Mouse (Mus musculus) ES-Bruce4 (cell line): ENCODE data around the gene Hnf1b. TPM values are rescaled to one million over a fixed set of nuclear protein-coding genes. Genes with fewer than 3 reads are reported as not detected.

Experiments used
- H3K27ac ChIP-seq: 2 replicates; pipeline ENCODE4 v1.5.1; 2012; ENCODE audit warnings: low read length, inconsistent platforms; ENCODE audit not compliant: insufficient read depth
- H3K27me3 ChIP-seq: 2 replicates; pipeline ENCODE4 v1.6.1; 2012; ENCODE audit warnings: mild to moderate bottlenecking, low read length, inconsistent platforms; ENCODE audit not compliant: control insufficient read depth, poor library complexity, insufficient read depth, severe bottlenecking
- H3K36me3 ChIP-seq: 2 replicates; pipeline ENCODE4 v1.6.1; 2012; ENCODE audit warnings: inconsistent platforms, mild to moderate bottlenecking, low read length, moderate library complexity; ENCODE audit not compliant: control insufficient read depth, poor library complexity, insufficient read depth, severe bottlenecking
- H3K4me1 ChIP-seq: one replicate; pipeline ENCODE4 v1.8.1; 2011; ENCODE audit warnings: low read length; ENCODE audit not compliant: control insufficient read depth, insufficient read depth
- H3K4me3 ChIP-seq: 2 replicates; pipeline ENCODE4 v1.5.1; 2011; ENCODE audit warnings: low read depth, mild to moderate bottlenecking, low read length
- H3K9ac ChIP-seq: 2 replicates; pipeline ENCODE4 v1.6.1; 2012; ENCODE audit warnings: low read depth, mild to moderate bottlenecking, inconsistent platforms; ENCODE audit not compliant: poor library complexity, severe bottlenecking
- H3K9me3 ChIP-seq: replicated peaks from 2 replicates; pipeline ENCODE4 v1.6.1; 2012; ENCODE audit warnings: mild to moderate bottlenecking, low read length, inconsistent platforms; ENCODE audit not compliant: control insufficient read depth, poor library complexity, insufficient read depth, severe bottlenecking
- CTCF ChIP-seq: IDR thresholded peaks from one replicate; pipeline ENCODE4 v1.8.1; 2011; ENCODE audit warnings: low read depth, low read length
- EP300 ChIP-seq: IDR thresholded peaks from 2 replicates; pipeline ENCODE4 v1.6.1; 2011; ENCODE audit warnings: low read depth, low read length; ENCODE audit not compliant: insufficient read depth
- POLR2A ChIP-seq: IDR thresholded peaks from one replicate; pipeline ENCODE4 v1.8.1; 2011; ENCODE audit warnings: low read length; ENCODE audit not compliant: insufficient read depth
- polyA plus RNA-seq: library from polyadenylated mRNA; stranded (reverse); fragments of >200 nt; gene quantifications from 2 replicates; pipeline ENCODE4 v1.2.4, GENCODE M21; 2011; ENCODE audit warnings: low read depth; ENCODE audit not compliant: missing spikeins, insufficient read depth, insufficient read length

The Hnf1b gene
- polyA plus RNA-seq, 1 experiment = 0.27 TPM

DNA sequence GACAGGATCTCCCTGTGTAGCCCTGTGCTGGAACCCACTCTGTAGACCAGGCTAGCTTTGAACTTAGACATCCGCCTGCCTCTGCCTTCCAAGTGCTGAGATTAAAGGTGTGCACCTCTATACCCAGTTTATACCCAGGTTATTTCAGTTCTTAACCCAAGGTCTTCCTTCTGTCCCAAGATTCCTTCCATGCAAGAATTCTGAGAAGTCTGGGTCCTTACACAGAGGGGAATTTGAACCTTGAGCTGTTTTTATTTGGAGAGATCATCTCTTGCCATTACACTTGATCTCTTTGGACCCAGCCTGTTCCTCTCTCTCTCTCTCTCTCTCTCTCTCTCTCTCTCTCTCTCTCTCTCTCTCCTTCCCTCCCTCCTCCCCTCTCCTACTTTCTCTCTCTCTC lies 7.4 kb downstream of the Hnf1b start:
- H3K27me3 ChIP-seq = peaks cover 16% of the 10 kb centered on the region
- TF ChIP-seq POLR2A (no peak), EP300 (no peak), CTCF (no peak)

DNA sequence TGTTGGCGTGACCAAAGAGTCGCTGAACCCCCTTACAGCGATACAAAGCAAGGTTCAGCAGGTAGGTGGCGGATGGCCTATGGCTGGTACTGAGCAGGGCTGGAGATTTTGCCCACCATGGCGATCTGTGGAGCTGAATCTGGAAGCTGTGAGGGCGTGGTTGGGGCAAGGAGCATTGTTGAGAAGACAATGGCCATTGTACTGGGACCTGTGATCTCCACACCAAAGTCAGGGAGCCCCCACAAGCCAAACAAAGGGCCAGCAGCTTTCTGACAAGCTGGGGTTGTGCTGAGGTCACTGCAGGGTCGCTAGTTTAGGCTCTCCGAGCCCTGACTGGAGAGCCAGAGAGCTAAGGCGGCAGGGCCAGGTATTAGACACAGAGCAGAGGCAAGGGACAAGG lies 15.4 kb downstream of the Hnf1b start:
- H3K27me3 ChIP-seq = no peaks in the 10 kb centered on the region
- H3K4me1 ChIP-seq = no peaks in the 10 kb centered on the region
- TF ChIP-seq CTCF (no peak), EP300 (0 out of 2 replicates have a peak, but pooled peaks have one; percentile 14)
- H3K27ac ChIP-seq = no peak overlapping the region
- H3K9me3 ChIP-seq = no peaks in the 10 kb centered on the region
- H3K36me3 ChIP-seq = no peaks in the 10 kb centered on the region
- no peak overlapping the region for H3K4me3 ChIP-seq
- no peak overlapping the region for H3K9ac ChIP-seq

More for the DNA sequence above, 7.4 kb downstream of the Hnf1b start:
- no peaks in the 10 kb centered on the region for H3K4me1 ChIP-seq
- H3K36me3 ChIP-seq = no peaks in the 10 kb centered on the region
- no peak overlapping the region for H3K4me3 ChIP-seq
- H3K27ac ChIP-seq = no peak overlapping the region
- no peak overlapping the region for H3K9ac ChIP-seq
- H3K9me3 ChIP-seq = no peaks in the 10 kb centered on the region

DNA sequence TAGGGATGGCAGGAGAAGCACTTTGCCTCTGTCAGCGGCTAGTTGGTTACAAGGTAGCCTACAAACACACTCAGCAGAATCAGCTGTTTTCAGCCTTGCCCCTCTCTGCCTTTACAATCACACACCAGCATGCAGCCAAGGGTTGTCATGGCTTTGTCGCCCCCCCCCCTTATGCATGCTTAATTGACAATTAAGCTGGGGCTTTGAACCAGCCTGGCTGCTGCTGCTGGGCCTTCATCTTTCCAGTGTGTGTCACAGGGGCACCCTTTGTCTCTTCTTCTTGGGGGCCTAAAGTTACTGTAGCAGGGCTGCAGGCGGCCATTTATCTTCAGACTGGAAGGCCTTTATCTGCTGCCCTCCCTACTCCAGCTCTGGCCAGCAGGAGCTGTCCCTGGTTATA lies 17.7 kb downstream of the Hnf1b start:
- H3K9ac ChIP-seq = no peak overlapping the region
- no peak overlapping the region for H3K4me3 ChIP-seq
- H3K9me3 ChIP-seq = no peaks in the 10 kb centered on the region
- H3K4me1 ChIP-seq = no peaks in the 10 kb centered on the region
- no peaks in the 10 kb centered on the region for H3K36me3 ChIP-seq
- H3K27me3 ChIP-seq = no peaks in the 10 kb centered on the region
- no peak for TF ChIP-seq POLR2A
- no peak for TF ChIP-seq CTCF
- no peak for TF ChIP-seq EP300
- no peak overlapping the region for H3K27ac ChIP-seq

DNA sequence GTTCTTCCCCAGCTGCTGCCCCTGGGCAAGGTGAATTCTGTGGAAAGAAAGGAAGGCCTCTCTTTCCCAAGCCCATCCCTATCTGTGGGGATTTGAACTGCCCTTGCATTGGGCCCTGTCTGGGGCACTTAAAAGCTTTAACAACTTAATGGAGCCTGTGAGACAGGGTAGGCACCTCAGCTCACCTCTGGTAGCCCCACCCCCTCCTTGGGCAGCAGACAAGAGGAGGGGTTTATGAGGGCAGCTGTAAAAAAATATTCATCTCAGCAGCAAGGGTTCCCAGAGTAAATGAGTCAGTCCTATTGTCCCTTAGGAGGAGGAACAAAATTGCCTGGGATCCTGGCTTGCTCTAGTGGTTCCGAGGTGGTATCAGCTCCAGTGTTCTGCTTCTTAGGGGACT lies 19.3 kb downstream of the Hnf1b start:
- Histone ChIP-seq H3K9me3 (no peaks in the 10 kb centered on the region), H3K36me3 (no peaks in the 10 kb centered on the region), H3K9ac (no peak overlapping the region), H3K27ac (no peak overlapping the region), H3K4me1 (no peaks in the 10 kb centered on the region), H3K4me3 (no peak overlapping the region), H3K27me3 (no peaks in the 10 kb centered on the region)
- TF ChIP-seq EP300 = no peak
- no peak for TF ChIP-seq POLR2A
- TF ChIP-seq CTCF = no peak

DNA sequence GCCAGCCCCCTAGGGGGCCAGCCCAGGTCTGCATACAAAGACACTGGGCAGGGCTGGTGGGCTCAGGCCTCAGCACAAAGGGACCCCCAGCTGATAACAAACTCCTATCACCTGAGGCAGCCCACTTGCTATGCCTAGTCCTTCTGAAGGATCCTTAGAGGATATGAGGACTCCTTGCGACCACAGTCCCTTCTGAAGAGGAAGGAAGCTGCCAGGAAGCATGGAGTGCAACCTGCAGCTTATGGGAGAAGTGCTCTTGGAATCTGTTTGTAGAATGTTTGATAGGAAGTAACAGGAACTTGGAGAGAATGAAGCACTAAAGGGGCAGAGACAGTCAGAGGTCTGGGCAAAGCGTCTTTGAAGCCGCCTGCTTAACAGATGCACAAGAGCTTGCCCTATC lies 19.8 kb downstream of the Hnf1b start:
- Histone ChIP-seq H3K9ac (no peak overlapping the region), H3K9me3 (no peaks in the 10 kb centered on the region), H3K36me3 (no peaks in the 10 kb centered on the region), H3K4me1 (no peaks in the 10 kb centered on the region), H3K27ac (no peak overlapping the region), H3K4me3 (no peak overlapping the region), H3K27me3 (no peaks in the 10 kb centered on the region)
- no peak for TF ChIP-seq EP300
- TF ChIP-seq CTCF = no peak
- no peak for TF ChIP-seq POLR2A

DNA sequence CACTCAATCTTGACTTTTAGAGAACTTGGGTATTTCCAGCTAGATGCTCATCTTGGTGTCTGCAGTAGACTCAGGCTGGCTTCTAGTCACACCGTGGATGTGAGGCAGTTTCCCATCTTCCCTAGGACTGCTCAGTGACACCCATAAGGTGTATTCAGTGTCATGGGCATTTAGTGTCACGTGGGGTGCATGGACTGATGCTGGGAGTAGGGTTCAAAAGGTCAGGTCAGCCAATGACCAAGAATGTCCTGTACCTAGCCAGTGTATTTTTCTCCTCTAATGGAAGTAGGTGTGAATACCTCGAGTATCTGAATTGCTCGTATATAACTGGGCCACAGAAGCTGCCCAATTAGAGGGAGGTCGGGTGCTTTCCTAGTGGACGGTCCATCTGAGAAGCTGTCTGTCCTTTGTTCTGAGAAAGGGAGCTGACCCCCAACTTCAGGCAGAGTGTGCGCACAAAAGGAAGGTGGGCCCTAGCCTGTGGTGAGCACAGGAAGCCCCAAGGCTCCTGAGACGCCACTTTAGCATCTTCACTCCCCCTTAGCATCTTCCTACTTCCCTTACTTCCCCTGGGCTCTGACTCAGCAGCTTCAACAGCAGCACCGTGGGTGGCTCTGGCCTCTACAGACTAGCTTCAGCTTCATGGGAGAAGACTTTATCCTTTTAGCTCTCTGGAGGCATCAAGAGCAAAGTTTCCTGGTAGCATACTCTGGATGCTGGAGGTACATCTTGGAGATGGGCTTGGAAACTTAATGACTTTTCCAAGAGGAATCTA lies 22.1 kb downstream of the Hnf1b start:
- TF ChIP-seq CTCF (no peak), POLR2A (no peak), EP300 (no peak)
- Histone ChIP-seq H3K9me3 (no peaks in the 10 kb centered on the region), H3K4me1 (no peaks in the 10 kb centered on the region), H3K27ac (no peak overlapping the region), H3K9ac (no peak overlapping the region), H3K4me3 (no peak overlapping the region), H3K27me3 (no peaks in the 10 kb centered on the region), H3K36me3 (no peaks in the 10 kb centered on the region)
